Mouse (Mus musculus) hindbrain, embryonic 16.5 days (tissue): Measurements from ENCODE around the gene Gm13305. TPM values are rescaled to one million over a fixed set of nuclear protein-coding genes. Genes with fewer than 3 reads are reported as not detected.
"Not testable (repeated sequence)": the region's sequence is repeated elsewhere in the genome, so short reads cannot be mapped to it uniquely, and the experiment has no call there.

Experiments
- ATAC-seq: fragments of 200-750 bp; cut with Nextera tagmentation; 2 replicates; pipeline ENCODE4 v1.8.0; 2017; ENCODE audit warnings: moderate TSS enrichment, moderate library complexity
- H3K27ac ChIP-seq: fragments of 300-500 bp; sonication (generic); 2 replicates; pipeline ENCODE4 v1.5.1; 2014; ENCODE audit warnings: low read depth, mild to moderate bottlenecking, control low read depth, low read length, moderate library complexity
- H3K27me3 ChIP-seq: fragments of 300-500 bp; sonication (generic); replicated peaks from 2 replicates; pipeline ENCODE4 v1.6.1; 2014; ENCODE audit warnings: low read length; ENCODE audit not compliant: control insufficient read depth, insufficient read depth
- H3K36me3 ChIP-seq: fragments of 300-500 bp; sonication (generic); 2 replicates; pipeline ENCODE4 v1.6.1; 2014; ENCODE audit warnings: mild to moderate bottlenecking, low read length, moderate library complexity, mixed read lengths; ENCODE audit not compliant: control insufficient read depth, insufficient read depth
- H3K4me1 ChIP-seq: fragments of 300-500 bp; sonication (generic); 2 replicates; pipeline ENCODE4 v1.6.1; 2014; ENCODE audit warnings: low read depth, low read length; ENCODE audit not compliant: control insufficient read depth, insufficient read depth
- H3K4me2 ChIP-seq: fragments of 300-500 bp; sonication (generic); 2 replicates; pipeline ENCODE4 v1.6.1; 2014; ENCODE audit warnings: mild to moderate bottlenecking, low read length, control low read depth, moderate library complexity
- H3K4me3 ChIP-seq: fragments of 300-500 bp; sonication (generic); 2 replicates; pipeline ENCODE4 v1.5.1; 2014; ENCODE audit warnings: mild to moderate bottlenecking, low read length, control low read depth, moderate library complexity
- H3K9ac ChIP-seq: fragments of 300-500 bp; sonication (generic); 2 replicates; pipeline ENCODE4 v1.6.1; 2014; ENCODE audit warnings: low read depth, mild to moderate bottlenecking, control low read depth, low read length, moderate library complexity
- H3K9me3 ChIP-seq: fragments of 300-500 bp; sonication (generic); 2 replicates; pipeline ENCODE4 v1.6.1; 2014; ENCODE audit warnings: mild to moderate bottlenecking, low read length, moderate library complexity; ENCODE audit not compliant: control insufficient read depth
- WGBS: fragments of 180-500 bp; shearing (Covaris S2); extraction: QIAGEN DNeasy Blood & Tissue Kit; methylation state at CpG from one replicate; pipeline ENCODE4 v1.1.7; 2014; 5-methylcytosine and 5-hydroxymethylcytosine counted together
- polyA plus RNA-seq: library from polyadenylated mRNA; unstranded; fragments of >200 nt; fragmentation: Nextera tagmentation; extraction: Ambion mirVana; gene quantifications from 2 replicates; pipeline ENCODE4 v1.2.1, GENCODE M21; 2015

The Gm13305 gene
- not detected in 2 replicates for polyA plus RNA-seq

- H3K4me2 ChIP-seq, H3K27me3 ChIP-seq, H3K36me3 ChIP-seq, H3K9ac ChIP-seq, H3K9me3 ChIP-seq, H3K4me3 ChIP-seq, H3K4me1 ChIP-seq, ATAC-seq, H3K27ac ChIP-seq: not testable (repeated sequence)
- WGBS: no CpG with 5 or more reads among the region's 7 CpGs
These were observed at the start of gene Gm13305 for GRCm38 (mm10) chr4:42168503-42168902. Gm13305 (minus strand) TSS chr4:42168603.

- H3K27ac ChIP-seq, H3K9me3 ChIP-seq, H3K9ac ChIP-seq, H3K36me3 ChIP-seq, H3K4me2 ChIP-seq, H3K27me3 ChIP-seq, H3K4me1 ChIP-seq, H3K4me3 ChIP-seq: not testable (repeated sequence)
- no CpG with 5 or more reads among the region's 25 CpGs for WGBS
- ATAC-seq: peak; percentile 75
These were observed 16.6 kb upstream of the Gm13305 start for GRCm38 (mm10) chr4:42184980-42185372.

DNA sequence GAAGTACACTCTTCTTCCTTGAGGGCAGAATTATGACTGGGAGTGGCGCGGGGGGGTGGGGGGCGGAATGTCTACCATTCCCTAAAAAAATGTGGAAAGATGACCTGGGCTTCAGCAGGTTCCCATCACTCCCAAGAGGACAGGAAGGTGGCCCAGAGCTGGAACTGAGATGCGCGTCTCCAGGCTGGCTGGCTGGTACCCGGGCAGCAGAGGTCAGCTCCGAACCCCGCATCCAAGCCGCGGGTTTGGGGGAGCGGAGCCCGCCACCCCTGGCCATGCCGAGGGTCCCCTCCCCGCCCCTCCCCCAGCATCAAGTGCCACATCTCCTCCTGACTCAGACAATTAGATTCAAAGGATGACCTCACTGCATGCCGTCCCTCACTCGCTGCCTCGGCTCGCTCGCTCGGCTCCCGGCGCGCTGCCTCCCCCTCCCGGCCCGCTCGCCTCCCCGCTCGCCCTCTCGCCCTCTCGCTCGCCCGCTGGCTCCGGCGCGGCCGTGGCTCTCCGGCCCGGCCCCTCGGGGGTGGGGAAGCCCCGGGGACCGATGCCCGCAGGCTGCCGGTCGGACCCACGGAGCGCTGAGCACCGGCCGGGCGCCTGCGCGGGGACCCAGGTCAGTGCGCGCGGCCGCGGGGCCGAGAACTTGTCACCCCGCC lies 16.0 kb upstream of the Gm13305 start:
- H3K4me2 ChIP-seq, H3K4me3 ChIP-seq, H3K36me3 ChIP-seq, H3K4me1 ChIP-seq, H3K9ac ChIP-seq, H3K27me3 ChIP-seq, H3K27ac ChIP-seq, H3K9me3 ChIP-seq: not testable (repeated sequence)
- WGBS: no CpG with 5 or more reads among the region's 58 CpGs
- ATAC-seq: peak; percentile 71

GRCm38 (mm10) chr4:42183234-42184197 lies 15.1 kb upstream of the Gm13305 start:
- not testable (repeated sequence) for H3K9me3 ChIP-seq, H3K27me3 ChIP-seq, H3K4me1 ChIP-seq, H3K36me3 ChIP-seq, H3K4me2 ChIP-seq, H3K4me3 ChIP-seq, H3K27ac ChIP-seq, H3K9ac ChIP-seq
- ATAC-seq: peak; percentile 27; the same call in 1 of the 2 replicates
- no CpG with 5 or more reads among the region's 31 CpGs for WGBS

- no CpG with 5 or more reads among the region's 4 CpGs for WGBS
- ATAC-seq: not testable (repeated sequence)
These were observed 9.8 kb upstream of the Gm13305 start for GRCm38 (mm10) chr4:42178243-42178642.

DNA sequence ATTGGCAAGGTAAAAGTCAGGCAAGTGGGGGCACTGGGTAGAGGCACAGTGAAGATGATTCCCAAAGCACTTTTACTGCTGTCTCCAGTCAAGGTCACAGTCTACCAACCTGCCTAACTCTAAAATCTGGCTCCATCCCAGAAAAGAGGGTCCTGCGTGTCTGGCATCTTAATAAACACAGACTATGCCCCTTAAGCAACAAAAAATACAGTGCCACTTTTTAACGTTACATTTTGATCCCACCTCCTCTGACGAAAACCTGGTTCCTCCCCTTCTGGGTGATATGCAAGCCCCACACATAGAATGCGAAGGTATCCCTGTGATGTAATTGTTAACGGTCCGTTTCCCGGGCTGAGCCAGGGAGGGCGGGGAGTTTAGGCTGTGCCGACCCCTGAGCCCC lies 15.3 kb downstream of the Gm13305 start, which contains the start of gene Gm13306:
TSS of gene Gm13306 (plus strand) at position 301 of the 400 bp plus-strand sequence.
- not testable (repeated sequence) for H3K4me2 ChIP-seq, H3K36me3 ChIP-seq, H3K9me3 ChIP-seq, H3K27ac ChIP-seq, H3K4me1 ChIP-seq, H3K27me3 ChIP-seq, H3K4me3 ChIP-seq, ATAC-seq, H3K9ac ChIP-seq
- no CpG with 5 or more reads among the region's 9 CpGs for WGBS

More at GRCm38 (mm10) chr4:42178243-42178642, 9.8 kb upstream of the Gm13305 start:
- H3K27me3 ChIP-seq, H3K36me3 ChIP-seq, H3K4me3 ChIP-seq, H3K9ac ChIP-seq, H3K4me2 ChIP-seq, H3K4me1 ChIP-seq, H3K9me3 ChIP-seq, H3K27ac ChIP-seq: not testable (repeated sequence)

DNA sequence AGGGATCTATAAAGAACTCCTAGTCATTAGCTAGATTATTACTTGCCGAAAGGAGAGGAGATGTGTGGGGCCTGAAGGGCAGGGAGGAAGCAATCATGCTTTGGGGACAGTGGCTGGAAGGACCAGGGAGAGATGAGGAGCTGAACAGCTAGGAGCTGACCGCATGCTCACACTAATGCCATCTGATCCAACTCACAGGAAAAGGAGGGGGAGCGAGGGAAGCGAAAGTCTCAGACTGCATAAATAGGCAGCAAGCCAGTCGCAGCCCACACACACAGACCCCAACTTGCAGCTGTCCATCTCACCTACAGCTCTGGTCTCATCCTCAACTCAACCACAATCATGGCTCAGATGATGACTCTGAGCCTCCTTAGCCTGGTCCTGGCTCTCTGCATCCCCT lies 53.9 kb downstream of the Gm13305 start, which contains the start of gene Gm13304:
TSS of gene Gm13304 (plus strand) at position 301 of the 400 bp plus-strand sequence.
- H3K9ac ChIP-seq, H3K36me3 ChIP-seq, H3K4me1 ChIP-seq, H3K4me2 ChIP-seq, H3K4me3 ChIP-seq, H3K9me3 ChIP-seq, H3K27ac ChIP-seq, H3K27me3 ChIP-seq, ATAC-seq: not testable (repeated sequence)
- no CpG with 5 or more reads among the region's 5 CpGs for WGBS
